Mouse (Mus musculus) kidney, adult 2 months (tissue): ENCODE results near the gene Btnl6.
"Not testable (repeated sequence)": the region's sequence is repeated elsewhere in the genome, so short reads cannot be mapped to it uniquely, and the experiment has no call there.

ENCODE experiments used
- CTCF ChIP-seq: fragments of 200-500 bp; conservative IDR thresholded peaks from 2 replicates; pipeline ENCODE4 v1.5.1; 2011; ENCODE audit warnings: low read depth, mild to moderate bottlenecking, control low read depth, low read length, moderate library complexity, mixed read lengths; ENCODE audit not compliant: insufficient read depth, insufficient read length
- POLR2A ChIP-seq: fragments of 200-500 bp; IDR thresholded peaks from one replicate; pipeline ENCODE4 v1.6.1; 2011; ENCODE audit warnings: low read depth, low read length, control low read depth

GRCm38 (mm10) chr17:34497726-34498125, 19.4 kb downstream of the Btnl6 start:
- TF ChIP-seq CTCF, POLR2A: not testable (repeated sequence)
